Mouse (Mus musculus) adrenal gland (tissue): ENCODE measurements around the gene Ang4.

Source experiments
- intact Hi-C: fragments of 180-260 bp; cut with DNase I; formaldehyde crosslinking; loops from one replicate; pipeline ENCODE4 v1.15.1; 2025
- long read RNA-seq, 2 experiments: library from polyadenylated mRNA; unstranded; transcript quantifications; one replicate each; pipeline ENCODE4 v2.0.0; 2020; ENCODE audit warnings: borderline replicate concordance in 1 of 2; ENCODE audit not compliant: insufficient replicate concordance in 1 of 2

Ang4 gene
- long read RNA-seq, experiment 1, result 0 reads
- long read RNA-seq, experiment 2, result 0 reads

DNA sequence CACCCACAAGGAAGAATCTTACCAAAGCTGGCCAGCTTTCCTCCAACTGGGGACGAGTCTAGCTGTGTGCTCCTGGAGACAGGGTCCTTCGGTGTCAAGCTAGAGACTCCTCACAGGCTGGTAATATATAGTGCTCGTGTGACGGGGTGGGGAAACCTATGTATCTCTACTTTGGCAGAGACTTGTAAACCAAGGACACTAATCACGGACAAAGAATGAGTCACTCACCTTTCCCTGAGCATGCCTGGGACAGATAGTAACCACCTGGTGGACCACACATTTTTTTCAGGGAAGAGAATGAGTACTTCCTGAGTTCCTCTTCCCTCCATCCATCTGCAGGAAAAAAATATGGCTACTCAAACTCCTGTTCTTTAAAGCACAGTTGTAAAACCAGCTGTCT lies at the start of gene Ang4:
Ang4 (minus strand) TSS at position 101 of the 400 bp plus-strand sequence.
- intact Hi-C loops, result loop anchor here (5.0 kb wide), 2 partner anchors 54 to 94 kb away; no protein-coding TSS in a partner anchor

DNA sequence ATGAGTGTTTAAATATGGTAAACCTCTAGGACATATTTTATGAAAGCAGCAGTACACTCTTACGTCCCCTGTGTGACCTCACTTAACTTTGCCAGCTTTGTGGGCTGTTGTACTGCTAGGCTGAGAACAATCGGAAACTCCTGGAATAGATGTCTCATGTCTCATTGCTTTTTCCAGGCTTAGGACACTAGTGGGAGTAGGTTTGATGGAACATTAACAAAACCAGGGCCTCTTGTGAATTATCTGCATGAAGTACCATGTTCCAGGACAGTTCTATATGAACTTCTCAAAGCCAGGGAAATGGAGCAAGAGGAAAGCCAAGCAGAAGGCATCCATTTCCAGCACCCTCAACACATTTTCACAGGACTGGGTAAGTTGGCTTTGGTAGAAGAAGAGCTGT lies 26.4 kb upstream of the Ang4 start, which contains the start of gene AY358078:
AY358078 (plus strand) TSS at position 301 of the 400 bp plus-strand sequence.
- intact Hi-C loops, result no loop called here

DNA sequence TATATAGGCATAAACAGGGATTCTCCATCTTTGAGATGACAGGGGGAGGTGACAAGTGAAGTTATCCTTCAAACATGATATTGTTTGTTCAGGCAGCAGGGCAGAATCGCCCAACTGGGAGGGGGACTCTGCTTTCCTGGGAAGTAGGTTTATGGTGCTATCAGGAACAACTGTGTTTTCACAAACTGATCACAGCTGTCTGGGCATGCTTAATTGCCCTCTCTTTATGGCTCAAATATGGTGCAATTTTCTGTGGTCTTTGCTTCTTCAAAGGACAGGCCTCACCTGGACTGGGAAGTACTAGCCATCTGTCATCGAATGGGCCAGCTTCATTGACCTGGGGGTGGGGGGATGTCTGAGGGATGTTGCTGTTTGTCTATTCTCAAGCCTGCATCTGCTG lies 20.7 kb upstream of the Ang4 start:
- intact Hi-C loops, result no loop called here

DNA sequence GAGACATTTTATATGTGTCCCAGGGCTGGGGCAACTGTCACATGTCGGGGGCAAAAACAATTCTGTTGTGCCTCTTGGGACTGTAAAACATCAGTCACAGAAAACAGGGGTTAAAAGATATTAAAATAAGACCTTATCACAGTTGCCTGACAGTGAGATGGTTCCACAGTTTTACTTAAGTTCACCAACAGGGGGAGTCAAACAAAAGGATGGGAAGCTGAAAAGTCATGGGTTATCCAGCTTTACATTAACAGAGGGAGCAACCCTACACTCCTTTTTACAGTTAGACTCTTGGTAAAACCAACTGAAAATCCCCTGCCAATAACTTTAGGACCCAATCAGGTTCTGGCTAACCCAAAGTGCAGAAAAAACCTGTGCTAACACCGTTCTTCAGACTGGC lies 15.8 kb upstream of the Ang4 start:
- intact Hi-C loops, result no loop called here

DNA sequence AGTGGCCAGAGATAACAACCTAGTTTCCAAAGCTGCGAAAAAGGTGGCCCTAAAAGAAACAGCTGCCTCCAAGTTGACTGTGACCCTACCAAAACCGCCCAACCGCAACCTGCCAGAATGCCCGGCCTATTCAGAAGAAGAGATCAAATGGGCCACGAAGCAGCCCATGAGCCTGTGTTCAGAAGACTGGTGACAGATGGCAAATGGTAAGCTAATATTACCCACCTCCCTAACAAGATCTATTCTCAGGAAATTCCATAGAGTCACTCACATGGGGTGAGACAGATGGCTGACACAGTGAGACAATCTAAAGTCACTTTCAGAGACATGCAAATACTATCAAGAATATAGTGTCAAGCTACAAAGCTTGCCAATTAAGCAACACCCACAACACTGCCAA lies 13.7 kb upstream of the Ang4 start:
- intact Hi-C loops, result no loop called here

DNA sequence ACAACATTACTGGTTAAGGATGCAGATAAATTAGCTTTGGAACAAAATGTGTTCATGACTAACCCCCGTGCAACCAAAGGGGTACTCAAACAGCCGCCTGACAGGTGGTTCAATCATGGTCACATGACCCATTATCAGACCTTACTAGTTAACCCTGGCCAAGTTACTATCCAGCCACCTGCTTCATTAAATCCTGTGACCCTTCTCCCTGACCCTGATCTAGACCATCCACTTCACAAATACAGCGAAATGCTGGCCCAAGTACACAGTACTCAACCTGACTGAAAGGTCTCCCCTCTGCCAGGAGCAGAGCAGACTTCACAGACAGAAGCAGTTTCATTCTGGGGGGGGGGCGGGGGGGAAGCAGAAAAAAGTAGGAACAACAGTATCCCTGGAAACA lies 12.9 kb upstream of the Ang4 start:
- intact Hi-C loops, result no loop called here

DNA sequence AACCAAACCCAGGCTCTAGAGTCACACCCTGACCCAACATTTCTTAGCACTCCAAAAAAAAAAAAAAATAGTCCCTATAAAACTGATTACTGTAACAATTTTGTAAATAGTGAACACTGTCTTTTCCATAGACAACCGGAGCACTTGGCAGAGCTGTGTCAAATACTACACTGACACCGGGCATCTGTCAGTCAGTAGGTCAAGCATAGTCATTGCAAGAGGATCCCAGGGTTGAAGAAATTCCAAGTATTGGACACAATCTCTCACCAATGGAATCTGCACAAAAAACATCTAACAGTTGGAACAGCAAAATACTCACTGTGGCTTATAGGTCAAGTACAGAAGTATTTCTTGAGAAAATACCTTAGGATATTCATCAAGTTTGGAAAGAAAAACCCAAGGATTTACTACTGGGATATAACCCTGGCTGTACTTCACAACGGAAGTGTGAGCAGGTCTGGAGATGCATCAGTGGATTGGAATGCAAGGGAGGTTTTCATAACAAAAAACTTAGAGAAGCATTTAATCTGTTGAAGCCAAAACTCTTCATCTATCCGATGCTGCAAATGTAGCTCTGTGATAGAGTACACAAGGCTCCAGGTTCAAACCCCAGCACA lies 5.6 kb upstream of the Ang4 start:
- intact Hi-C loops, result no loop called here

DNA sequence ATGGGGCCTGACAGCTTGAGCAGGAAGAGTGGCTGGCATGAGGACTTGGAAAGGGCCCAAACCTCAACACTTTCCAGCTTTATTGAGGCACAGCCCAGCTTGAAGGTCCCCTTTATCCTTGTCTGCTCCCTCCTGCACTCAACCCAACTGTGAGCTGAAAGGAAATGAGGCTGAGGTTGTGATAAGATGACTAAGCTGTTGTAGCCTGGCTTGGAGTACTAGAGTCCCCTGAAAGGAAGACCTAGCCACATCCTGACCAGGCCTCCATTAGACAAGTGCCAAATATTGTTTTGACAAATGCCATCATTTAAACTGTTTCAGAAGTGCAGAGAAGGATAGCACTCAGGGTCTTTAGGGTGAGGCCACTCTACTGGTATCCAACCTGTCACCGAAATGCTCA lies 4.4 kb upstream of the Ang4 start:
- intact Hi-C loops, result no loop called here

DNA sequence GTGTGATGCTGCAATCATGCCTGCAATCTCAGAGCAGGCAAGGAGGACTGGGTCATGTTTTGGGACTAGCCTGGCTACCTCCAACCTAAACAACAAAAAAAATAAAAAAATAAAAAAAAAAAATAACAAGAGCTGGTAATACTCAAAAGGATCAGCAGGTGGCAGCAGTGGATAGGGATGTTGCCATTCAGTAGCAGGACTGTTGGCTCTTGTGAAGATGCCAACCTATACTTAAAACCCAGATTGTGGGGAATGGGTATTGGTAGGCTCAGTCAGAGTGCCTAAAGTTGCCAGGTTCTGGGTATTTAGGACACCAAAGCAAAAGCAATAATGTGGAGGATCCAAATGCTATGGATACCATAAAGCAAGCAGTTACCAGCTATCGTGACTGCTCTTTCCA lies 2.0 kb downstream of the Ang4 start:
- intact Hi-C loops, result loop anchor here (5.0 kb wide), 2 partner anchors 56 to 96 kb away; no protein-coding TSS in a partner anchor

DNA sequence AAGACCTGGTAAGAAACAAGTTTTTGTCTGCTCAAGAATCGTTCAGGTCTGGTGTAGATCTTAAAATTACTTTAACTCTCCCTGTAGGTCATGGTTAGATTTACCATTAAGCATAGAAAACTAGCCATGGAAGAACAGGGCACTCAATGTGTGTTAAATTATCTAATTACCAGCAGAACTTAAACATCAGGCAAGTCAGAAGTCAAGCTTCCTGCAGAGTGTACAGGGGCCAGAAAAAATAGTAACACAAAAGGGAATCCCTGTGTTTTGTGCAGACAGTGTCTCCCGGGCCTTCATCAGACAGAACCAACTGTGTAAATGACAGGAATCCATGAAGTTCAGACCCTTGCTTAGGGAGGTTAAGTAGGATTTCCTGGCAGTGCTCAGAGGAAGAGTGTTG lies 17.4 kb downstream of the Ang4 start:
- intact Hi-C loops, result no loop called here

DNA sequence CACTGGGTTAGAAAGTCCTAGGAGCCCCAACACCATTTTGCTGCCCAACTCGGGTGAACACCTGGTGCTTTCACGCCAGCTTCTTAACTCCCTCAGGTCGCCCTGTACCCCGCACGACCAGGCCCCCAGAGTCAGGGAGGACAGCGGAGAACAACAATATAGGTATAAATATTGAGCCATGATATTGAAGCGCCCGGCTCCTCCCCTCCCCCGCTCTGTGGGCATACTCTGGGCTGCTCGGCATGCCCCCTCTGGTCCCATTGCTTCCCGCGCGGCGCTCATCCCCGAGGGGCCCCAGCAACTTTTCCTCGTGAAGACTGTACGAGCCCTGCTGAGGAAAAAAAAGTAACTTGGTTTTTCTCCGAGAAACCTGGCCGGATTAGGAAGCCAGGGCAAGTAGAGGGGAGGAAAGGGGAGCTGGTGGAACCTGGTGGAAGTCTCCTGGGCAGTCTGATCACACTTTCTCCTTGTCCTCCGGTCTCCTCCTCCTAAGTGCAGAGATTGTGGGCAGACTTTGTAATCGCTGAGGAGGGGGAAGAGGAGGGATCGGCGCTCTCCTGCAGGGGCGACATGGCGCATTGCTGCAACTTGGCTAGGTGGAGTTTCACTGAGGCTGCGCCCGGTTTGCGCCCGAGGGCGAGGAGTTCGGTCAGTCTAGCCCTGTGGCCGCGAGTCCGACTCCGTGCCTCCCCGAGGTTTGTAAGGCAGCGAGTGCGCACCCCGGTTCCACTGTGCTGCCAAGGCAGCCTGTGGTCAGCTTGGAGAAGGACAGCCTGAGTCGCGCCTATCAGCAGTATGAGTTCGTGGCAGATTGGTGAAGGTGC lies 32.8 kb downstream of the Ang4 start:
- intact Hi-C loops, result no loop called here

DNA sequence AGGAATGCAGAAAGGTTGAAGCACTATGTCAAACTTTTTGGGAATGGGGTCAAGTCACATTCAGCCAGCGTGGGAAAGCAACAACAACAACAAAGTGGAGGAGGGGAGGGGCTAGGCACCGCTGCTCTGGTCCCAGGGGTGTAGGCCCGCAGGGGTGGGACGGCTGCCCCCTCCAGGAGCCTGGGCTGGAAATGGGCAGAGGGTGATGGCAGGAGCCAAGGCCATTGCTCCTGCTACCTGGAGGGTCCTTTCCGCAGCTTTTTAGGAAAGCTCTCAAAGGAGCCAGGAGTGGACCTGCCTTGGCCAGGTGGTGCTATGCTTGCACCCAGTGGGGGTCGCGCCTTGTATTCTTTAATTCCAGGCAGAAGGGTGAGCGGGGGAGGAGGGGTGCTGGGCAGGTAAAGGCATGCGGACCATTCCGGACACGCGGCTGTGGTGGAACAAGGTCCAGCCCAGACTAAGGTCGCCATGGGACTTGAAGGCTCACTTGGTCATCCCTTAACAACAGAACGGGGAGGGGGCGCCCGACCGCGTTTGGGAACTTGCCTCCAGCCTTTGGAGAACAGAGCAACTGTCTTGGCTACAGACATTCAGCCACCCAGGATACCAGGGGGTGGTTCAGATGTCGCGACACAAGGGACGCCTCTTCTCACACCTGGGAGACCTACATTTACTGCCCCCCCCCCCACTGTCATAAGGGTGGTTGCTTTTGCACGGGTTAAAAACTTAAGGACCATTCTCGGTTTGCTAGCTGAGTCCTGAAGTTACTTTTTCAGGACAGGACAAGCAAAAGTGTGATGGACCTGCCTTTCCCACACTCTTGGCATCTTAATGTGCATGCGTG lies 34.0 kb downstream of the Ang4 start:
- intact Hi-C loops, result no loop called here

DNA sequence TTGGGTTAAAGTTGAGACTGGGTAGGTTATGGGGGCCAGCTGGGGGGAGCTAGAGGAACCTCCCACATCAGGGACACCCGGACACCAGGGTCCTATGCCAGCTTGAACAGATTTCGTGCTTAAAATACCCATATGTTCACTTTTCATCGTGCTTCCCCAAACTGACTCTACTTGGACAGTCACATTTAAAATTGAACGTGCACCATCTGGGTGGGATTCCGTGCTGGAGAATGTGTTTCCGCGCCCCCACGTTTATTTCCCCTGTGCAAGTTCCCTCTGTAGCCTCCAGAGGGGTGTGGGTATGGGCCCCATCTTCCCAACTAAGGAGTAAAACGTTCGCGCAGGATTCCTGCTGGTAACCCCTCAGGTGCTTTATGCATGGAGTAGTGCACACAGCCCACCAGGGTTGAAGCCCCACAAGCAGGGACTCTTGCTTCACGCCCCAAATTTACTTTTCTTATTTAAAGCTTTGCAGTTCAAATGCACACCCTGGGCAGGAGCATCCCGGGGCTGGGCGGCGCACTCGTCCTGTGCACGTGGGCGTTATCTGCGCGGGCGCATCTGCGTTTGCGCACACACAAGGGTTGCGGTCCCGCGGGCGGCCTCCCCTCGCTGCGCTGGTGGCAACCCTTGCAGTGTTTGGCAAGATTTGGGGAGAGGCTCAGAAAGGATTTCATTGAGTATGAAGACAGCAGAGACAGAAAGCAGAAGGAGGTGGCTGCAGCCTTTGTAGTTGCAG lies 34.8 kb downstream of the Ang4 start:
- intact Hi-C loops, result no loop called here

DNA sequence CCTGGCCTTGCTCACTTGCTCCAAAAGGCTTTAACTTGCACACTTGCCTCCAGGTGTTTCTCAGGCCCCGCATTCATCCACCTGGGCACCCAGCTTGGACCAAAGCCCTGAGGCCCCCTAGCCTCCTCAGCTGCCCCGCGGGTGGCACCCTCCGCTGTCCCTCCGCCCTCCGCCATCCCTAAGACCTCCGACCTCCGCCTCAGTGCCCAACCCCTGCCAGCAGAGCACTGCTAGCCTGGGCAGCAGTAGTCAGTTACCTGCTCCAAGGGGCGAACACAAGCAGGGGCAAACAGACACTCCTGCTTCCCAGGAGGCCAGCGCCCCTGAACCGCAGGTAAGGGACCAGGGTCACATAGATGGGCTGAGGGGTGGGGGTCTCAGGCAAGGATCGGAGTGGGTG lies 35.4 kb downstream of the Ang4 start:
- intact Hi-C loops, result no loop called here

DNA sequence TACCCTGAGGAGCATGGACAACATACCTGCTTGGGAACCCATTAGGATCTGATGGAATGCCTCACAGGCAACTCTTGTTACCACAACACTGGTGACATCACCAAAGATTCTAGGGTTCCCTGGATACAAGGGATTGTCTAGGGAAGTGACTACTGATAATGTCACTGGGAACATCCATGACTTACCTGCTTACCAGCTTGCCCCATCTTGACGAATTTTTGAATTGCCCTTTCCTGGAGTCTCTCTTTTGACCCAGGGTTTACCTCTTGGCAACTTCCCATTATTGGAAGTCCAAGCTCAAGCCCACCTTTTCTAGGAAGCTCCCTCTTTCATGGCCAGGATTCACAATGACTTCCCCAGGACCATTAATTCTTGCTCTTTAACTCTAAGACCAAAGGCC lies 56.3 kb downstream of the Ang4 start, which contains the start of gene Gm5800:
Gm5800 (minus strand) TSS at position 101 of the 400 bp plus-strand sequence.
- intact Hi-C loops, result no loop called here
